Mouse (Mus musculus): ENCODE results near the gene Gfm1.

- TF ChIP-seq POLR2A (IDR thresholded peaks at IDR 0.05; ENCODE audit: insufficient read length, low read depth) = no peak
- TF ChIP-seq MAX (IDR thresholded peaks at IDR 0.05; ENCODE audit: low read depth) = no peak
- no peak for TF ChIP-seq E2F4 (IDR thresholded peaks at IDR 0.05; ENCODE audit: insufficient read depth)
- no peak for TF ChIP-seq USF1 (IDR thresholded peaks at IDR 0.05; ENCODE audit: low read depth)
- no peak for TF ChIP-seq POLR2AphosphoS2 (IDR thresholded peaks at IDR 0.05; ENCODE audit: insufficient read length, low read depth)
- no peak for TF ChIP-seq TCF12 (IDR thresholded peaks at IDR 0.05; ENCODE audit: insufficient read depth, poor library complexity, severe bottlenecking)
- no peak for TF ChIP-seq CEBPB (IDR thresholded peaks at IDR 0.05; ENCODE audit: insufficient read depth, poor library complexity, severe bottlenecking)
- no peak for TF ChIP-seq MYOG (IDR thresholded peaks at IDR 0.05; ENCODE audit: control insufficient read depth in 1 of 3, insufficient read depth in 1 of 3, insufficient read length in 2 of 3, low read depth in 2 of 3)
- no peak for TF ChIP-seq REST (IDR thresholded peaks at IDR 0.05; ENCODE audit: insufficient read depth, insufficient read length)
- no peak for TF ChIP-seq TCF3 (IDR thresholded peaks at IDR 0.05; ENCODE audit: insufficient read length, low read depth)
- TF ChIP-seq SRF (IDR thresholded peaks at IDR 0.05; ENCODE audit: control insufficient read depth, insufficient read length, low read depth) = no peak
Observed at GRCm38 (mm10) chr3:67508216-67508892, 78.5 kb downstream of the Gfm1 start.
